Mouse (Mus musculus) stomach, postnatal 0 days (tissue): ENCODE measurements around the gene Dohh. TPM values are rescaled to one million over a fixed set of nuclear protein-coding genes. Genes with fewer than 3 reads are reported as not detected.

ENCODE experiments used
- ATAC-seq: fragments of 200-750 bp; cut with Nextera tagmentation; 2 replicates; pipeline ENCODE4 v1.8.0; 2017; ENCODE audit not compliant: low FRiP score, low TSS enrichment
- DNase-seq: peaks from one replicate; pipeline ENCODE4 v3.0.0-alpha.2; 2016; ENCODE audit warnings: low spot score
- H3K27ac ChIP-seq: fragments of 300-500 bp; sonication (generic); replicated peaks from 2 replicates; pipeline ENCODE4 v1.5.1; 2014; ENCODE audit warnings: mild to moderate bottlenecking, control low read depth
- H3K27me3 ChIP-seq: fragments of 300-500 bp; sonication (generic); 2 replicates; pipeline ENCODE4 v1.6.1; 2014; ENCODE audit warnings: low read length; ENCODE audit not compliant: control insufficient read depth, insufficient read depth
- H3K36me3 ChIP-seq: fragments of 300-500 bp; sonication (generic); 2 replicates; pipeline ENCODE4 v1.6.1; 2014; ENCODE audit warnings: low read length, mixed read lengths; ENCODE audit not compliant: control insufficient read depth, insufficient read depth
- H3K4me1 ChIP-seq: fragments of 300-500 bp; sonication (generic); replicated peaks from 2 replicates; pipeline ENCODE4 v1.6.1; 2014; ENCODE audit warnings: antibody characterized with exemption; ENCODE audit not compliant: control insufficient read depth, insufficient read depth
- H3K4me2 ChIP-seq: fragments of 300-500 bp; sonication (generic); replicated peaks from 2 replicates; pipeline ENCODE4 v1.6.1; 2014; ENCODE audit warnings: low read depth, mild to moderate bottlenecking, control low read depth, moderate library complexity
- H3K4me3 ChIP-seq: fragments of 300-500 bp; sonication (generic); 2 replicates; pipeline ENCODE4 v1.5.1; 2014; ENCODE audit warnings: low read depth, low read length, control low read depth
- H3K9ac ChIP-seq: fragments of 300-500 bp; sonication (generic); 2 replicates; pipeline ENCODE4 v1.6.1; 2014; ENCODE audit warnings: mild to moderate bottlenecking, low read length, control low read depth, mixed read lengths
- H3K9me3 ChIP-seq: fragments of 300-500 bp; sonication (generic); 2 replicates; pipeline ENCODE4 v1.6.1; 2016; ENCODE audit warnings: low read length; ENCODE audit not compliant: control insufficient read depth
- CTCF ChIP-seq: IDR thresholded peaks from 2 replicates; pipeline ENCODE4 v1.5.1; 2016; ENCODE audit warnings: antibody characterized with exemption, low read depth, mild to moderate bottlenecking, moderate library complexity
- EP300 ChIP-seq: optimal IDR thresholded peaks from 2 replicates; pipeline ENCODE3; 2016; ENCODE audit warnings: antibody characterized with exemption
- WGBS: fragments of 180-500 bp; shearing (Covaris S2); extraction: QIAGEN DNeasy Blood & Tissue Kit; methylation state at CpG from one replicate; pipeline ENCODE4 v1.1.7; 2014; 5-methylcytosine and 5-hydroxymethylcytosine counted together
- polyA plus RNA-seq: library from polyadenylated mRNA; unstranded; fragments of >200 nt; fragmentation: Nextera tagmentation; extraction: Ambion mirVana; gene quantifications from 2 replicates; pipeline ENCODE4 v1.2.1, GENCODE M21; 2015

Gene Dohh
- polyA plus RNA-seq, 1 experiment from 2014 or later = 59.4 TPM

DNA sequence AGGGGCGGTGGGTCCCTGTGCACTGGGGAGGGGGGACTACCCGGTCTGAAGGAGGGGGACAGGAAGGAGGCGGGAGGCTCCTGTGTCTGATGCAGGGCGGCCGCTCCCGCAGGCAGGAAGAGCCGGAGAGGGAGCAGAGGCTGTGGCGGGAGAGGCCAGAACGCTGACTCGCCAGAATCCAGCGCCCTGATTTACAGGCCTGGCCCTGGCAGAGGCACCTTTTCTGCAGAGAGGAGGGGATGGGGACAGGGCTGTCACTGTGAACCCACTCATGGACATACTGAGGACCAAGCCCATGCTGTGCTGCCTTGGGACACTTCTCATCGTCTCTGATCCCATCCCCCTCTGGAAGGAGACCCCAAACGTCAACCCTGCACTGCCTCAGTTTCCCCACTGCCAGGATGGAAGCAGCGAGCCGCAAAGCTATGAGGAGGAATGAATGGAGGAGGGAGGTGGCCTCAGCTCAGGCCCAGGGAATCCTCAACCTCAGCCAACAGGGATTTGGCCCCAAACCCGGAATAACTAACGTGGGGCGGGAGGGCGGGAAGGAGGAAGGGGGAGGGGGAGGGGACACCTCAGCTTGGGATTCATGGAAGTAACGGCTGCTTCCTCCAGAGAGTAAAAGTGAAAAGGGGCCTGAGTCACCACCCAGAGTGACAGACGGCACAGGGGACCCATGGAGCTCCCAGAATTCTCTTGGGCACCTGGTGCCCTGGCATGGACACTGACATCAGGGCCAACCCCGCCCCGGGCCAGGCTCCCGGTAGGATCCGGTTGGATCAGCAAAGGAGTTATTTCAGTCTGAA lies 40.2 kb downstream of the Dohh start:
- no peak for ATAC-seq

GRCm38 (mm10) chr10:81425236-81425850 lies 41.1 kb downstream of the Dohh start:
- Histone ChIP-seq H3K36me3 (no peaks in the 10 kb centered on the region), H3K4me3 (peak overlapping the region; percentile 62), H3K27me3 (no peaks in the 10 kb centered on the region), H3K4me2 (peak overlapping the region; percentile 77), H3K9me3 (no peaks in the 10 kb centered on the region), H3K9ac (peak overlapping the region; percentile 41; the same call in 1 of the 2 replicates), H3K4me1 (peaks cover 8% of the 10 kb centered on the region; the same call in 1 of the 2 replicates), H3K27ac (peak overlapping the region; percentile 70)
- WGBS = 48% methylated on average over 10 of the region's 10 CpGs
- TF ChIP-seq CTCF (no peak), EP300 (no peak)
- no peak for ATAC-seq
- peak; percentile 30 for DNase-seq

More for the DNA sequence above, 40.2 kb downstream of the Dohh start:
- Histone ChIP-seq H3K27ac (peak overlapping the region; percentile 70), H3K4me1 (peaks cover 8% of the 10 kb centered on the region; the same call in 1 of the 2 replicates), H3K36me3 (no peaks in the 10 kb centered on the region), H3K9me3 (no peaks in the 10 kb centered on the region), H3K27me3 (no peaks in the 10 kb centered on the region), H3K9ac (peak overlapping the region; percentile 41; the same call in 1 of the 2 replicates), H3K4me3 (peak overlapping the region; percentile 62), H3K4me2 (peak overlapping the region; percentile 77)
- peak; percentile 33 for DNase-seq
- 7% methylated on average over 21 of the region's 25 CpGs for WGBS
- TF ChIP-seq EP300 = no peak
- TF ChIP-seq CTCF = no peak

- DNase-seq (peak; percentile 27), ATAC-seq (no peak)
- TF ChIP-seq EP300 (no peak), CTCF (no peak)
- peak overlapping the region; percentile 70; the same call in 1 of the 2 replicates for H3K27ac ChIP-seq
- peak overlapping the region; percentile 77 for H3K4me2 ChIP-seq
- no peaks in the 10 kb centered on the region for H3K9me3 ChIP-seq
- peaks cover 8% of the 10 kb centered on the region; the same call in 1 of the 2 replicates for H3K4me1 ChIP-seq
- H3K27me3 ChIP-seq = no peaks in the 10 kb centered on the region
- H3K36me3 ChIP-seq = no peaks in the 10 kb centered on the region
- peak overlapping the region; percentile 72 for H3K9ac ChIP-seq
- 0% methylated on average over 15 of the region's 33 CpGs for WGBS
- H3K4me3 ChIP-seq = peak overlapping the region; percentile 62
Observed at GRCm38 (mm10) chr10:81426081-81426671, 41.9 kb downstream of the Dohh start.

GRCm38 (mm10) chr10:81426897-81427296 lies 42.7 kb downstream of the Dohh start:
- peaks cover 8% of the 10 kb centered on the region; the same call in 1 of the 2 replicates for H3K4me1 ChIP-seq
- H3K9me3 ChIP-seq = no peaks in the 10 kb centered on the region
- peak overlapping the region; percentile 72 for H3K9ac ChIP-seq
- peak overlapping the region; percentile 67 for H3K27ac ChIP-seq
- H3K27me3 ChIP-seq = no peaks in the 10 kb centered on the region
- ATAC-seq = no peak
- 1% methylated on average over 31 of the region's 38 CpGs for WGBS
- H3K36me3 ChIP-seq = no peaks in the 10 kb centered on the region
- H3K4me3 ChIP-seq = peak overlapping the region; percentile 62
- H3K4me2 ChIP-seq = peak overlapping the region; percentile 77
- TF ChIP-seq CTCF (no peak), EP300 (no peak)
- peak; percentile 69 for DNase-seq

GRCm38 (mm10) chr10:81427327-81427726 lies 43.1 kb downstream of the Dohh start:
- Histone ChIP-seq H3K4me1 (peaks cover 8% of the 10 kb centered on the region; the same call in 1 of the 2 replicates), H3K9me3 (no peaks in the 10 kb centered on the region), H3K4me2 (peak overlapping the region; percentile 77), H3K27ac (no peak overlapping the region), H3K36me3 (no peaks in the 10 kb centered on the region), H3K9ac (peak overlapping the region; percentile 72), H3K27me3 (no peaks in the 10 kb centered on the region), H3K4me3 (peak overlapping the region; percentile 62)
- no peak for ATAC-seq
- DNase-seq = no peak
- WGBS = 35% methylated on average over 3 of the region's 3 CpGs
- TF ChIP-seq CTCF = no peak
- no peak for TF ChIP-seq EP300
